Mouse (Mus musculus): ENCODE results near the gene Cog5.

The Cog5 gene

DNA sequence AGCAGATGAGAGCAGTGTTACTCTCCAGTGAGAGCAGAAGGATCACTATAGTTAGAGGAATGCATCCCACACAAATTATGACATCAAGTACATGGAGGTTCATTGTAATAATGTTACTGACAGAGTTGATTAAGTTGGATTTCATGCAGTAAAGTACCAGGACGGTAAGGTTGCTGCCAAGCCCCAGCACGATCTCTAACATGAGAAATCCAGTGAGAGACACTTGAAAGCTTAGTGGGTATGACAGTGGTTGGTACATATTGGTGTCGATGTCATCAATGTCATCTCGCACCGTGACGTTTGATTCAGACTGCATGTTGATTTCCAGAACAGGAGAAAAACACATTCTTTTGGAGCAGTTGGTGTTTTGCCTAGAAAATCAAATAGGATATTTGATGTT, 55.0 kb downstream of the Cog5 start:
- no peak for DNase-seq (ENCODE audit: low read depth)

- DNase-seq (ENCODE audit: low read depth) = peak; percentile 50
These were observed 57.6 kb downstream of the Cog5 start for GRCm38 (mm10) chr12:31712233-31712632.

- DNase-seq (ENCODE audit: low read depth) = no peak
These were observed 58.1 kb downstream of the Cog5 start for GRCm38 (mm10) chr12:31712727-31713126.

- DNase-seq (ENCODE audit: low read depth) = no peak
These were observed 58.9 kb downstream of the Cog5 start, which contains the start of gene Gpr22 for GRCm38 (mm10) chr12:31713600-31713999. Gene Gpr22, minus strand, starts transcription at chr12:31713947.

- no peak for DNase-seq (ENCODE audit: low read depth)
These were observed 59.4 kb downstream of the Cog5 start for GRCm38 (mm10) chr12:31714070-31714469.

DNA sequence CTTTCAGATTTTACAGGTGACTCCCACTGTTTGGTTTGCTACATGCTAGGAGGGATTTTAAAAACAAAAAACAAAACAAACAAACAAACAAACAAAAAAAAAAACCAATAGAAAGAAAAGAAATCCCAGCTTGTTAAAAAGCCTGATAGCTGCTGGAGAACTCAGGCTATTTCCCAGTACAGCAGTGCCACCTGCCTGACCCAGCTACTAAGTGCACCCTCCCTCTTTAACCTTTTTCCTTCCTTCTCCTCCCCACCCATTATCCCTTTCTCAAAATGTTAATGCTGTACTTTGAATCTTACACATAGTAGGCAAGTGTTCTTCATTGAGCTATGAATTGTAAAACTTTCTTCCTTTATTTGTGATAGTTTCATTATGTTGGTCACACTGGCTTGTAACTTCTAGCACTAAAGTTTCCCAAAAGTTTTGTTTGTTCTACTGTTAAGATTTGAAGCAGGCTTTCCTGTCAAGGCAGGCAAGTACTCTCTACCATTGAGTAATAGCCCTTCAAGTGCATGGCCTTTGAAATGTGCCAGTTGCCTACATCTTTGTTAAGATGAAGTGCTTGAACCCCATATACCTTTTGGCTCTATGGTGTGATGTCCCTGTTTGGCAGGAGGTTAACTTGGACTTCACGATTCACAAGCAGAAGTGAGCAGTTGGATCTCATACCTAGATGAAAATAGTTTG, 65.1 kb downstream of the Cog5 start:
- peak; percentile 61 for DNase-seq (ENCODE audit: low read depth)

DNA sequence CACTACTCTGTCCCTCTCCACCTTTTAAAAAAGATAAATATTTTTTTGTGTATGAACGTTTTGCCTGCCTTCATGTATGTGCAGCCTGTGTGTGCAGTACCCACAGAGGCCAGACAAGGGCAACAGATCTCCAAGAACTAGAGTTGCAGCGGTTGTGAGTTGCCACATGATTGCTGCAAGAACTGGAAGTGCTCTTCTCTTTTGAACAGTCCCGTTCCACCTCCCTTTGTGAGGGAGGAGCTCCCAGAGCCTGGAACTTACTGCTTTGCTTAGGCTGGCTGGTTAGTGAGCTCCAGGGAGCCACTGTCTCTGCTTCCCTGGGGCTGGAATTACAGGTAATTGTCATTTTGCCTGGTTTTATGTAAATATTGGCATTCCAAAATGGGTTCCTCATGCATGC, 69.9 kb downstream of the Cog5 start:
- DNase-seq (ENCODE audit: low read depth) = no peak

DNA sequence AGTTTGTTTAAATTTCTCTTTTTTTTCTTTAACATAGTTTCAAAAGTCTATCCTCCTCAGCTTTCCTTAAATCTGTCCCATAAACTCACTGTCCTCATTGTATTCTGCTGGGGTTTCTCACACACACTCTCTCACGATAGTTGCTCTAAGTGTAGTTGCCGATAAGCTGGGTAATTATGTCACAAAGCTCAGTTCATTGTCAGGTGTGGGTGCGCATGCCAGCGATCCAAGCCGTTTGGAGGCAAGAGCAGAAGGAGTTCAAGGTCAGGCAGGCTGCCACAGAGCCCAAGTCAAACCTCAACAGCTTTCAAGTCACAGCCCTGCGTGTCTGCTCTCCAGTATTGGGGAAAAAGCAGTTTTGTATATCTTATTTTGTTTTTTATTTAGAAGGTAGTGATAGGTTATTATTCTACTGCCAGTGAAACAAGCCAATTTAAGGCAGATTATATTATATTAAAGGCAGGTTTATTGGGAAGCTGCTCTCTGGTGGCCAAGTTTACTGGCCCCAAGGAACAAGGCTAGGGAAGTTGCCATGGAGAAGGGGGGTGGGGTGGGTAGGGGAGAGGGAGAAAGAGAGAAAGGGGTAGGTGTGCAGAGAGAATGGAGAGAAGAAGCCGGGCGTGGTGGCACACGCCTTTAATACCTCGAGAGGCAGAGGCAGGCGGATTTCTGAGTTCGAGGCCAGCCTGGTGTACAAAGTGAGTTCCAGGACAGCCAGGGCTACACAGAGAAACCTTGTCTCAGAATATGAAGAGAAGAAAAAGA, 71.0 kb downstream of the Cog5 start:
- no peak for DNase-seq (ENCODE audit: low read depth)

DNA sequence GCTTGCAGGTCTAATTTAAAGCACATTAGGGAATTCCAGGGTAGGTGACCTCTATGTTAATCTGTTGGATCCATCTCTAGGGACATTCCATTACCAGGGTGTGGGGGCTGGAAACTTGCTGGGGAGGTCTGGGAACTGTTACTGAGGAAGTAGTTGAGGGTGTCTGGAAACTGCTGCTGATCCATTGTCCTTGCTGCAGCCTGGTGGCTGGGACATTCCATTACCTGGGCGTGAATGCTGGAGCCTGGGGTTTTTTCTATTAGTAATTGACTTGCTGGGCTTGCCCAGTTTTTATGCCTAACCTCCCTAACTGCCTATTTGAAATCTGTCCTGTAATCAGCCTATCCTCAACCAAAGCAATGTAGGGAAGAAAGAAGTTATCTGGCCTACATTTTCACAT, 72.0 kb downstream of the Cog5 start:
- DNase-seq (ENCODE audit: low read depth) = no peak

GRCm38 (mm10) chr12:31730126-31730525, 75.5 kb downstream of the Cog5 start:
- no peak for DNase-seq (ENCODE audit: low read depth)

GRCm38 (mm10) chr12:31734616-31735015, 79.9 kb downstream of the Cog5 start:
- DNase-seq (ENCODE audit: low read depth) = no peak

- no peak for DNase-seq (ENCODE audit: low read depth)
These were observed 92.6 kb downstream of the Cog5 start for GRCm38 (mm10) chr12:31747301-31747700.

DNA sequence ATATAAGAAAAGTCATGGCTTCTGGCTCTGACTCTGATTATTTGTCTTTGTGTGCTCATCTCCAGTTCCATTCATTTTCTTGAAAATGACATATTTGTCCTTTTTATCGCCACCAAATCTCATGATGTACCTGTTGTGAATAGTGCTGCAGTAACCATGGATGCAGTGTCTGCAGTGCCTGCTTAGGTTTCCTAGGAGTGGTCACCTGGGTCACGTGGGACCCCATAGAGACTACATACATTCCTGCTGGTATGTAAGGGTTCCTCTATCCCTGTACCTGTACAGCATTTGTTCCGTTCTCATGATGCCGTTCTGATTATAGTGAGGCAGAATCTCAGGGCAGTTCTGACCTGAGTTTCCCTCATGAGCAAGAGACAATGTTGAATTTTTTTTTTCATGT, 95.2 kb downstream of the Cog5 start:
- DNase-seq (ENCODE audit: low read depth) = no peak

DNA sequence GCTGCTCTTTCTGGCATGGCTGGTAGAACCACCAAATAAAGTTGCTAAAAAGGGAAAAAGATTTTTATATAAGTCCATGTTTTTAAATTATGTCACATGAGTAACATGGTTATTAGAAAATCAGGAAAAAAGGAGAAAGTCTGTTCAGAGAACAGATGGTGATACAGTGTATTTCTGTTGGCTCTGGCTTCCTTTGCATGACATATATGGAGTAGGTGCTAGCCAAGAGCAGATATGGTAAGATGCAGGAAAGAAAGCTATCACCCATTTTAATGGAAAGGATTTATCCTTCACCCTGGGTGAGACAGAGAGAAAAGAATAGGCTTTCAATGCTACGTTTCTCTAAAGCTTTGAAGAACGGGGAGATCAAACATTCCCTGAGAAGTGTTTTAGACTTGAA, 99.8 kb downstream of the Cog5 start:
- no peak for DNase-seq (ENCODE audit: low read depth)

- DNase-seq (ENCODE audit: low read depth) = peak; percentile 20
These were observed 101.5 kb downstream of the Cog5 start for GRCm38 (mm10) chr12:31755885-31756755.

DNA sequence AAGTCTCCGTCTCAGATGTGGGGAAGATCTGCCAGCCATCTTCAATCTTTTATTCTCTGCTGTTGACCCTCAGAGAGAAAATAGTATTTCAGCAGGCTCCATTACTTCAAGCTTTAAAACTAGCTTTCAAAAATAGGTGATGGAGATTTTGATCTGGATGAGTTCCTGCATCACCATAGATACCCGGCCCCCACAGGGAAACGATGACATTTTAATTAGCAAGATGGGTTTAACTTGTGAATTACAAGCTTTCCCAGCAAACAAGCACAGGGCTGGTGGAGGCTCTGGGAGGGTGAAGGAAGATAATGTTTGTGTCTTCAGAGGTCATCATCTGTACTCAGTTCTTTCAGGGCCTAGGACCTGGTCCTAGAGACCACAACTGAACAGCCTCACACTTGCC, 118.9 kb downstream of the Cog5 start:
- no peak for DNase-seq (ENCODE audit: low read depth)

- DNase-seq (ENCODE audit: low read depth) = no peak
These were observed 129.6 kb downstream of the Cog5 start for GRCm38 (mm10) chr12:31784291-31784690.

DNA sequence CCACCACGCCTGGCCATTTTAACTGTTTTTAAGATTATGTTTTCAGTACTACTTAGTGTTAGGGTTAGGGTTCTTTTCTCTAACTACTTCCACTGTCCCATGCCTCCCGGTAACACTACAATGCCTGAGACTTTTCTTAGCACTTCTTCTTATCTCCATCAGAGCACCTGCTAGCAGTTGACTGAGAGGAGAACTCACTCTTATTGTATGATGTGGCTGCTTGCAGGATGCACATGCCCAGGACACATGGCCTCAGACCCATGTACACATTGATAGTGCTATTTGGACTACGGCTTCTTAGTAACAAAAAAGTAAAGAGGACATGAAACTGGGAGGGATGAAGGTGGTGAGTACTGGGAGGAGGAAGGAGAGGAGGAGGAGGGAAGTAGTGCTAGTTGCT, 133.9 kb downstream of the Cog5 start:
- DNase-seq (ENCODE audit: low read depth) = peak; percentile 5

DNA sequence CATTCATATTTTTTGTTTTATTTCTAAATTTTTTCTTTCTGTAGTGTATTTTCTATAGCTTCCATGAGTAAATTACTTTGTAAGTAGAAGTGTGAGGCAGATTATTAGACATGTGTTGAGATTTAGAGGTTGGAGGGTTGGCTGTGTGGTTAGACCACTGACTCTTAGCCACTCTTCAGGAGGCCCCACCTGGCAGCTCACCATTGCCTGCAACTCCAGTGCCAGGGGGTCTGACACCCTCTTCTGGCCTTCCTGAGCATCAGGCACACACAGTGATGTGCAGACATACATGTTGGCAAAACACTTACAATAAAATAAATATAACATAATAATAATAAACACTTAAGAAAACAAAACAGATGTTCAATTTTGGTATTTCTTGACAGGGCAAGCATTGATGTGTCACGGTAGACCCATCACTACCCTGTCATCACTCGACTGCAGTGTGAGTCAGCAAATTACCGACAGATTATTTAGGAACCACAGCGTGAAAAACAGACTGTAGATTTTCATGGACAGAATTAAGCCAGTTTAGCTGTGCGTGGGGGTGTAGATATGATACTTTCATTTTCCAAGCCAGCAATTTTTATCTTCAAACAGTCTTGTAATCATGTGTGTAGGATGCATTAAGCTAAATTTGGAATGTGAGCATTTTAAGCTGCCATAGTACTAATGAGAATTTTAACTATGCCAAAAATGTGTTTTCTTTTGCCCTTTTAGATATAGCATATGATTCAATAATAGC, 151.9 kb downstream of the Cog5 start:
- peak; percentile 42 for DNase-seq (ENCODE audit: low read depth)

GRCm38 (mm10) chr12:31818051-31818461, 163.4 kb downstream of the Cog5 start:
- DNase-seq (ENCODE audit: low read depth) = peak; percentile 8

DNA sequence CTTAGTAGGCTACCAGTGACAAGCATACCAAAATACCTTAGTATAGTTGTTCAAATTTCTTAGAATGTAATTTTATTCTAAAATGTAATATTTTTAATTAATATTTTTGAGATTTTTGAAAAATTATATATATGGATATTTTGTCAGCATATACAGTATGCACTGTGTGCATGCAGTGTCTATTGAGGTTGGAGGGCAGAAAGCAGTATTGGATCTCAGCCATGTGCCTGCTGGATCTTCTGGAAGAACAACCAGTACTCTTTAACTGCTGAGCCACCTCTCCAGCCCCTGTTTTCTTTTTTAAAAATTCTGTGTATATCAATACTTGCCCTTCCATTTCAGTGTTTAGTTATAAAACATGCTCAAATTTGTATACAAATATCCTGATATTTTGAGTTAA, 164.4 kb downstream of the Cog5 start:
- DNase-seq (ENCODE audit: low read depth) = no peak

DNA sequence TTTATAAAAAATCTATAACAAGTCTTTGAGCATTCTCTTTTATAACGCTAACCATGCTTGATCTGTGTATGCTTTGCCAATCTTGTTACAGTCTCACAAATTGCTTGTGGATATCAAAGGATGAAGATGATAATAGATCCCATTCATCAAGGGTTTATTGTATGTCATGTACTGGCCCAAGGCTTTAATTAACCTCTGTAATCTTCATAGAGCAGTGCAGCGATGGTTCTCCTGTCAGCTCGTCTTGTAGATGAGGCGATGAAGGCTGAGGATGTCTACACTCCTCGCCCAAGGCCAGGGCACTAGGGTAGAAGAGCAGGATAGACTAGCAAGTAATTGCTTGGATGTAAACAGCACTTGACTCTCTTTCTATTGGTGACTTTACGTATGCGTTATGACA, 164.9 kb downstream of the Cog5 start:
- no peak for DNase-seq (ENCODE audit: low read depth)
